Comparison of ENCODE assay signal across 8 mouse cellular contexts in genomic region chr7:118364353-118365007, GRCm38 (mm10).
DNase-seq lines count a peak whose midpoint lies in the region; ATAC-seq and TF ChIP-seq lines count a peak whose summit lies in the region.

No protein-coding gene starts in this region.

- no peaks in the 10 kb centered on the region for H3K4me1 ChIP-seq in heart, adult 2 months (ENCODE audit: control insufficient read depth, insufficient read depth, low read length)
- peaks cover 47% of the 10 kb centered on the region for H3K4me1 ChIP-seq in embryonic facial prominence, embryonic 10.5 days
- peaks cover 5% of the 10 kb centered on the region; the same call in 1 of the 2 replicates for H3K4me1 ChIP-seq in kidney, postnatal 0 days (replicated peaks; ENCODE audit: insufficient read depth, low read length)
- peaks cover 21% of the 10 kb centered on the region for H3K4me1 ChIP-seq in limb, embryonic 11.5 days (ENCODE audit: control insufficient read depth, insufficient read depth, low read length)

- no peaks in the 10 kb centered on the region for H3K79me2 ChIP-seq in heart, adult 2 months (replicated peaks; ENCODE audit: control insufficient read depth, insufficient read depth, low read length)

- no peaks in the 10 kb centered on the region for H3K9me3 ChIP-seq in embryonic facial prominence, embryonic 10.5 days
- no peaks in the 10 kb centered on the region for H3K9me3 ChIP-seq in kidney, postnatal 0 days (replicated peaks; ENCODE audit: low read length)
- no peaks in the 10 kb centered on the region for H3K9me3 ChIP-seq in limb, embryonic 11.5 days (ENCODE audit: control insufficient read depth, low read length)

- DNase-seq in heart, adult 2 months, result peak in 1 of 2 experiments; percentile 28
- no peak for DNase-seq in heart, adult 9 months (ENCODE audit: low spot score in 2 of 2)
- peak; percentile 58 for DNase-seq in MN1 (ENCODE audit: low spot score)
- DNase-seq in embryonic facial prominence, embryonic 10.5 days (ENCODE audit: low spot score), result peak; percentile 39
- DNase-seq in kidney, postnatal 0 days (ENCODE audit: low spot score), result peak; percentile 14
- peak; percentile 32 for DNase-seq in limb, embryonic 11.5 days (ENCODE audit: low spot score)
- no peak for DNase-seq in B cell, adult 2 months
- DNase-seq in embryo, embryonic 10.5 days (ENCODE audit: low spot score), result no peak

- no peak for TF ChIP-seq POLR2A in heart, adult 2 months (IDR thresholded peaks at IDR 0.05; ENCODE audit: insufficient read depth, low read depth, low read length)

- H3K27ac ChIP-seq in heart, adult 2 months, result no peak overlapping the region
- H3K27ac ChIP-seq in embryonic facial prominence, embryonic 10.5 days (replicated peaks), result peak overlapping the region; percentile 72
- peak overlapping the region; percentile 75 for H3K27ac ChIP-seq in kidney, postnatal 0 days
- H3K27ac ChIP-seq in limb, embryonic 11.5 days (replicated peaks; ENCODE audit: low read depth, low read length), result no peak overlapping the region

- WGBS in heart, adult 2 months, result 41% methylated on average over 7 of the region's 7 CpGs
- 31% methylated on average over 7 of the region's 7 CpGs for WGBS in embryonic facial prominence, embryonic 10.5 days
- WGBS in kidney, postnatal 0 days, result 30% methylated on average over 7 of the region's 7 CpGs
- WGBS in limb, embryonic 11.5 days, result 24% methylated on average over 7 of the region's 7 CpGs

- H3K9ac ChIP-seq in heart, adult 2 months (ENCODE audit: low read depth, low read length), result no peak overlapping the region
- H3K9ac ChIP-seq in kidney, postnatal 0 days (ENCODE audit: low read depth, low read length), result no peak overlapping the region
- no peak overlapping the region for H3K9ac ChIP-seq in limb, embryonic 11.5 days (ENCODE audit: low read length)

- no peaks in the 10 kb centered on the region for H3K27me3 ChIP-seq in heart, adult 2 months (ENCODE audit: control insufficient read depth, insufficient read depth, low read length)
- H3K27me3 ChIP-seq in embryonic facial prominence, embryonic 10.5 days (replicated peaks; ENCODE audit: low read depth, poor library complexity, severe bottlenecking), result no peaks in the 10 kb centered on the region
- H3K27me3 ChIP-seq in kidney, postnatal 0 days (ENCODE audit: insufficient read depth, low read length), result no peaks in the 10 kb centered on the region
- H3K27me3 ChIP-seq in limb, embryonic 11.5 days (ENCODE audit: control insufficient read depth, insufficient read depth, low read length), result no peaks in the 10 kb centered on the region

- H3K4me2 ChIP-seq in kidney, postnatal 0 days (ENCODE audit: low read length), result no peak overlapping the region
- H3K4me2 ChIP-seq in limb, embryonic 11.5 days (ENCODE audit: low read depth, severe bottlenecking), result no peak overlapping the region

- no peak overlapping the region for H3K4me3 ChIP-seq in heart, adult 2 months
- H3K4me3 ChIP-seq in embryonic facial prominence, embryonic 10.5 days, result no peak overlapping the region
- H3K4me3 ChIP-seq in kidney, postnatal 0 days (replicated peaks; ENCODE audit: low read depth, low read length), result no peak overlapping the region
- no peak overlapping the region for H3K4me3 ChIP-seq in limb, embryonic 11.5 days (ENCODE audit: low read depth, low read length)

- no peak for TF ChIP-seq EP300 in heart, adult 2 months (IDR thresholded peaks at IDR 0.05; ENCODE audit: insufficient read depth, low read depth, low read length)

- intact Hi-C loops in heart, adult 2 months (cut with DNase I), result loop anchor here (5.0 kb wide), 1 partner anchor 47 kb away; no protein-coding TSS in a partner anchor

- no peak; the same call in 1 of the 2 replicates for ATAC-seq in kidney, postnatal 0 days (replicated peaks; ENCODE audit: low FRiP score, low read depth)
- 0 out of 2 replicates have a peak, but pooled peaks have one; percentile 69 for ATAC-seq in limb, embryonic 11.5 days (ENCODE audit: insufficient number of reproducible peaks, low FRiP score, low TSS enrichment, low read depth)

- TF ChIP-seq CTCF in heart, adult 2 months (IDR thresholded peaks at IDR 0.05), result peak; percentile 42
- peak; percentile 56 for TF ChIP-seq CTCF in kidney, postnatal 0 days (IDR thresholded peaks at IDR 0.05; ENCODE audit: low read depth)

- H3K36me3 ChIP-seq in heart, adult 2 months (ENCODE audit: control insufficient read depth, insufficient read depth, low read length), result no peaks in the 10 kb centered on the region
- no peaks in the 10 kb centered on the region for H3K36me3 ChIP-seq in embryonic facial prominence, embryonic 10.5 days (replicated peaks)
- no peaks in the 10 kb centered on the region for H3K36me3 ChIP-seq in kidney, postnatal 0 days (ENCODE audit: insufficient read depth, low read length)
- H3K36me3 ChIP-seq in limb, embryonic 11.5 days (ENCODE audit: control insufficient read depth, insufficient read depth, low read length), result no peaks in the 10 kb centered on the region

Comparison
In these comparisons a context has a peak if more than half of its experiments do, and no peak if none do; other contexts are left out.
1. DNase-seq: peak in MN1 (single experiment), embryonic facial prominence, embryonic 10.5 days (single experiment), kidney, postnatal 0 days (single experiment) and limb, embryonic 11.5 days (single experiment); none in heart, adult 9 months (0 of 2), B cell, adult 2 months (0 of 2) and embryo, embryonic 10.5 days (single experiment).
2. H3K27ac ChIP-seq: peak in embryonic facial prominence, embryonic 10.5 days (single experiment) and kidney, postnatal 0 days (single experiment); none in heart, adult 2 months (single experiment) and limb, embryonic 11.5 days (single experiment).